Mouse (Mus musculus): Measurements from ENCODE around the gene Dap.

DNA sequence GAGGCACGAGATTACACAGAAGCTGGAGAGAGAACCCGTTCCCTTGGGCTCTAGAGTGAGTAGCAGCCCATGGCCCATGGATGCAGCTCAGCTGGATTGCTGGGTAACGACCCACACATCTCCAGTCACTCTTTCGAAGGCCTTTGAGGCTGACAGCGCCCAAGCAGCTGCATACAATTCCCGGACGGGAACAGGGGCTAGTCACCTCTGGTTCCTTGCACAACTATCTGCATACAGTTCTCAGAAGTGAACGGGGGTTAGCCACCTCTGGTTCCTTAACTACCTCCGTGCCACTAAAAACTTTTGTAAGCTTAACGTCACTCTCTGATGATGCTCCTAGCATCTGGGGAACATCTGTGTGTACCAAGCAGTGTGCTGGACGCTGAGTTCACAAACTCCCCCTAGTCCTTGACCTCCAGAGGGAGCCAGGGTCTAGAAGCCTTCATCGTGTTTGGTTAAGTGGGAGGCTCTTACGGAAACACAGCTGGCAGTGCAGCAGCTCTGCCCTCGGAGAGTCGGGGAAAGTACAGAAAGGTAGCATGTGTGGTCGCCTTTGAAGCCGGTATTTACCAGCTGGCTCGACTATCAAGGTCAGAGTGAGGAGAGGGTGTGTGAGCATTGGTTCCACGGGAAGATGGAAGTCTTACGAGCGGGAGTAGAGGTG lies 34.0 kb downstream of the Dap start:
- TF ChIP-seq CTCF (IDR thresholded peaks at IDR 0.05; ENCODE audit: low read depth, low read length) (no peak), POLR2A (IDR thresholded peaks at IDR 0.05; ENCODE audit: extremely low read depth, insufficient read depth, low read length) (no peak)

Measured in liver, adult 2 months (tissue).